Mouse (Mus musculus): ENCODE measurements around the gene Myo18b. TPM values are rescaled to one million over a fixed set of nuclear protein-coding genes. Genes with fewer than 3 reads are reported as not detected.

Gene Myo18b
- 0.08 and 0.11 TPM in 2 replicates for polyA plus RNA-seq (2016; fragmentation: Nextera tagmentation; extraction: Ambion mirVana)

DNA sequence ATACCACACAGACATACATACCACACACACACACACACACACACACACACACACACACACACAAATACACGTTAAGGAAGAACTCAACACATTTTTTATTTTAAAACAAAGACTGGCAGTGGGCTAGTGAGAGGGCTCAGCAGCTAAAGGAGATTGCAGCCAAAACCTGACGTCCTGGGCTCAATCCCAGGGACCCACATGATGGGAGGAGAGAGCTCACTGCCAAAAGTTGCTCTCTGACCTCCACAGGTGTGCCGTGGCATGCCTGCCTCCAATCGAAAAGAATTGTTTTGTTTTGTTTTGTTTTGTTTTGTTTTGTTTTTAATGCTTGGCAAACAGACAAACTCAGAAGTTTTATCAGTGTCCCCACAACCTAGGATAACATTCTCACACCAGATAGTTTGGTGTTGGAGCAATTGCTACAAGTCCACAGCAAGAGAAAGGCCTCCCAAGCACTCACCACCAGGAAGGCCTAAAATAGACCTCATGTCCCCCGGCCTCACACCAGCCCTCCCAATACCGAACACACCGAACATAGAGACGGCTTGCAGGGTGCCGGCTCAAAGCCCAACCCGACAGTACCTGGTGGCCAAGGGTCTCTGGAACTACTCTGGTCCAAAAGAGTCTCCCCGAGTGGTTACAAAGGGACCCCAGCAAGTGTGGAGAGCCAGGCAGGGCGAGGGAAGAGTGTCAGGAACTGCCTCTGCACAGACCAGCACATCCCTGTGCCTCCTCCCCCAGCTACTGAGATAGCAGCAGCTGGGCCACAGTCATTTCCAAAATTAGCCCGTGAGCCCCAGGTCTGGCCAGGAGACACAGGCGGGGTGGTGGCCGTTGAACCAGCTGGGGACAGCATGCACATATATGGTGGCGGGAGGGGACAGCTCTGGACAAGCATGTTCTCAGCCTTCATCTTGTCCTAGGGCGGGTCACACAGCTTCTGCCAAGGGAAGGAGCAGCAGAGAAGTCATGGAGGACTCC, at the start of gene Myo18b:
Gene Myo18b, minus strand, starts transcription at position 689 of the 981 bp plus-strand sequence.
- no peak within 1 kb of the TSS for H3K27ac ChIP-seq
- H3K9me3 ChIP-seq (replicated peaks) = no peaks in the 10 kb centered on the region
- H3K4me3 ChIP-seq = no peak within 1 kb of the TSS
- H3K27me3 ChIP-seq (replicated peaks) = no peaks in the 10 kb centered on the region
- ATAC-seq = no peak
- no peak within 1 kb of the TSS for H3K9ac ChIP-seq
- H3K4me1 ChIP-seq = no peaks in the 10 kb centered on the region
- WGBS (ENCODE audit: insufficient replicate concordance) = 60% methylated on average over 17 of the region's 17 CpGs
- no peaks in the 10 kb centered on the region for H3K36me3 ChIP-seq
- H3K4me2 ChIP-seq = no peak within 1 kb of the TSS

- no peak for ATAC-seq
- Histone ChIP-seq H3K4me1 (no peaks in the 10 kb centered on the region), H3K9ac (no peak overlapping the region), H3K4me3 (no peak overlapping the region), H3K27me3 (replicated peaks) (no peaks in the 10 kb centered on the region), H3K27ac (no peak overlapping the region), H3K36me3 (no peaks in the 10 kb centered on the region), H3K9me3 (replicated peaks) (no peaks in the 10 kb centered on the region), H3K4me2 (no peak overlapping the region)
- 63% methylated on average over 7 of the region's 7 CpGs for WGBS (ENCODE audit: insufficient replicate concordance)
Observed at GRCm38 (mm10) chr5:112945925-112946324, 49.8 kb upstream of the Myo18b start.

- Histone ChIP-seq H3K9ac (no peak overlapping the region), H3K27ac (no peak overlapping the region), H3K4me2 (no peak overlapping the region), H3K4me3 (no peak overlapping the region), H3K36me3 (0 out of 2 replicates have a peak, but pooled peaks cover 4% of the 10 kb centered on the region), H3K27me3 (replicated peaks) (no peaks in the 10 kb centered on the region), H3K9me3 (replicated peaks) (no peaks in the 10 kb centered on the region), H3K4me1 (no peaks in the 10 kb centered on the region)
- 62% methylated on average over 7 of the region's 7 CpGs for WGBS (ENCODE audit: insufficient replicate concordance)
- no peak for ATAC-seq
Observed at GRCm38 (mm10) chr5:112942244-112942643, 46.1 kb upstream of the Myo18b start.

DNA sequence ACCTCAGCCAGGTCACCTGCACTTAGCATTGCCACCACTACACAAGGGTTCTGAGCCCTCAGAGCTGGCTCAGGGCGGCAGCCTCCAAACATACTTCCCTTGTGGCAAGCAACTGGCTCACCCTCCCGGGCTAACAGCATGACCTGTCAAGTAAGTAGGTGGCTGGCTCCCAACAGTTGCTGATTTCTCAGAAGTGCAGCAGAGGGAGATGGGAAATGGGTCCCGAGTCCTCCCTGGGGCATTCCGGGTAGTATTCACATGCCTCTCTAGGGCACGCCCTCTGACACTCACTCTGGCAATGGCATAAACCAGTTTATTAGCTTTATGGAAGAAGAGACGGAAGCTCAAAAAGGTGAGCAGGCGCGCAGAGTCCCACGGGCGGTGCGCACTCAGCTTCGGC, 44.8 kb upstream of the Myo18b start:
- H3K4me3 ChIP-seq = no peak overlapping the region
- ATAC-seq = no peak
- H3K4me1 ChIP-seq = no peaks in the 10 kb centered on the region
- H3K9ac ChIP-seq = no peak overlapping the region
- 83% methylated on average over 12 of the region's 12 CpGs for WGBS (ENCODE audit: insufficient replicate concordance)
- no peak overlapping the region for H3K4me2 ChIP-seq
- no peaks in the 10 kb centered on the region for H3K9me3 ChIP-seq (replicated peaks)
- 0 out of 2 replicates have a peak, but pooled peaks cover 4% of the 10 kb centered on the region for H3K36me3 ChIP-seq
- H3K27me3 ChIP-seq (replicated peaks) = no peaks in the 10 kb centered on the region
- H3K27ac ChIP-seq = no peak overlapping the region

- H3K9ac ChIP-seq = no peak overlapping the region
- peaks cover 4% of the 10 kb centered on the region; the same call in 1 of the 2 replicates for H3K36me3 ChIP-seq
- no peak overlapping the region for H3K4me2 ChIP-seq
- no peaks in the 10 kb centered on the region for H3K9me3 ChIP-seq (replicated peaks)
- WGBS (ENCODE audit: insufficient replicate concordance) = 62% methylated on average over 10 of the region's 10 CpGs
- no peaks in the 10 kb centered on the region for H3K27me3 ChIP-seq (replicated peaks)
- H3K27ac ChIP-seq = no peak overlapping the region
- H3K4me1 ChIP-seq = no peaks in the 10 kb centered on the region
- no peak for ATAC-seq
- H3K4me3 ChIP-seq = no peak overlapping the region
Observed at GRCm38 (mm10) chr5:112936632-112937031, 40.5 kb upstream of the Myo18b start.

DNA sequence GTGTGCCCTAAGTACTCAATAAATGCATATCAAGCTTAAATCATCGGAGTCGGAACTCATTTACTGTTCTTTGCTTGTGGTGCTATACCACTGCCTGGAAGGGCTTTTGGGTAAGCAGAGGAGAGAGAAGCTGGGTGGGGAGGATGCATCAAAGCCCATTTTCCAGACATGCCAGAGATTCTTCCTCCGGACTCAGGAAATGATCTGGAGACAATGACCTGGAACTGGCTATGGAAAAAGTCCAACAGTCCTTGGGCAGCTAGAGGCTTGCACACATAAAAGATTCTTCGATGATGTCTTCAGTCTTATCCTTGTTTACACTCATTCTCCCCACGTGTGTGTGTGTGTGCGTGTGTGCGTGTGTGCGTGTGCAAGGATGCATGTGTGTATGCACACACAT, 39.3 kb upstream of the Myo18b start:
- ATAC-seq = no peak
- no peaks in the 10 kb centered on the region for H3K27me3 ChIP-seq (replicated peaks)
- H3K9me3 ChIP-seq (replicated peaks) = no peaks in the 10 kb centered on the region
- H3K4me3 ChIP-seq = no peak overlapping the region
- no peak overlapping the region for H3K27ac ChIP-seq
- peaks cover 4% of the 10 kb centered on the region; the same call in 1 of the 2 replicates for H3K36me3 ChIP-seq
- no peak overlapping the region for H3K9ac ChIP-seq
- WGBS (ENCODE audit: insufficient replicate concordance) = 80% methylated on average over 8 of the region's 8 CpGs
- H3K4me2 ChIP-seq = no peak overlapping the region
- no peaks in the 10 kb centered on the region for H3K4me1 ChIP-seq

GRCm38 (mm10) chr5:112932878-112933567, 36.9 kb upstream of the Myo18b start:
- no peak for ATAC-seq
- Histone ChIP-seq H3K9ac (no peak overlapping the region), H3K27ac (no peak overlapping the region), H3K4me1 (0 out of 2 replicates have a peak, but pooled peaks cover 6% of the 10 kb centered on the region), H3K4me3 (no peak overlapping the region), H3K36me3 (no peaks in the 10 kb centered on the region; the same call in 1 of the 2 replicates), H3K27me3 (replicated peaks) (no peaks in the 10 kb centered on the region), H3K4me2 (no peak overlapping the region), H3K9me3 (replicated peaks) (no peaks in the 10 kb centered on the region)
- 65% methylated on average over 11 of the region's 11 CpGs for WGBS (ENCODE audit: insufficient replicate concordance)

- 0 out of 2 replicates have a peak, but pooled peaks cover 6% of the 10 kb centered on the region for H3K4me1 ChIP-seq
Observed at GRCm38 (mm10) chr5:112931901-112932300, 35.7 kb upstream of the Myo18b start.

GRCm38 (mm10) chr5:112928201-112928881, 32.2 kb upstream of the Myo18b start:
- H3K4me2 ChIP-seq = no peak overlapping the region
- H3K27ac ChIP-seq = no peak overlapping the region
- no peaks in the 10 kb centered on the region for H3K9me3 ChIP-seq (replicated peaks)
- 0 out of 2 replicates have a peak, but pooled peaks cover 6% of the 10 kb centered on the region for H3K4me1 ChIP-seq
- no peak overlapping the region for H3K4me3 ChIP-seq
- H3K27me3 ChIP-seq (replicated peaks) = no peaks in the 10 kb centered on the region
- 39% methylated on average over 10 of the region's 10 CpGs for WGBS (ENCODE audit: insufficient replicate concordance)
- H3K9ac ChIP-seq = no peak overlapping the region
- no peak for ATAC-seq
- H3K36me3 ChIP-seq = no peaks in the 10 kb centered on the region

More at GRCm38 (mm10) chr5:112931901-112932300, 35.7 kb upstream of the Myo18b start:
- whole genome bisulfite sequencing (ENCODE audit: insufficient replicate concordance) = 64% methylated on average over 5 of the region's 5 CpGs
- Histone ChIP-seq H3K27me3 (replicated peaks) (no peaks in the 10 kb centered on the region), H3K27ac (no peak overlapping the region), H3K4me2 (no peak overlapping the region), H3K4me3 (no peak overlapping the region), H3K9ac (no peak overlapping the region), H3K9me3 (replicated peaks) (no peaks in the 10 kb centered on the region), H3K36me3 (no peaks in the 10 kb centered on the region; the same call in 1 of the 2 replicates)
- ATAC-seq = no peak

GRCm38 (mm10) chr5:112925422-112925821, 29.3 kb upstream of the Myo18b start:
- 0 out of 2 replicates have a peak, but pooled peaks cover 6% of the 10 kb centered on the region for H3K4me1 ChIP-seq
- no peak overlapping the region for H3K4me2 ChIP-seq
- H3K4me3 ChIP-seq = no peak overlapping the region
- no peak for ATAC-seq
- no peak overlapping the region for H3K27ac ChIP-seq
- H3K9me3 ChIP-seq (replicated peaks) = no peaks in the 10 kb centered on the region
- WGBS (ENCODE audit: insufficient replicate concordance) = 78% methylated on average over 5 of the region's 5 CpGs
- no peak overlapping the region for H3K9ac ChIP-seq
- H3K27me3 ChIP-seq (replicated peaks) = no peaks in the 10 kb centered on the region
- no peaks in the 10 kb centered on the region for H3K36me3 ChIP-seq

- Histone ChIP-seq H3K36me3 (no peaks in the 10 kb centered on the region), H3K27ac (no peak overlapping the region), H3K9ac (no peak overlapping the region), H3K9me3 (replicated peaks) (no peaks in the 10 kb centered on the region), H3K4me2 (no peak overlapping the region), H3K27me3 (replicated peaks) (no peaks in the 10 kb centered on the region), H3K4me3 (no peak overlapping the region), H3K4me1 (0 out of 2 replicates have a peak, but pooled peaks cover 6% of the 10 kb centered on the region)
- no peak for ATAC-seq
- 81% methylated on average over 8 of the region's 8 CpGs for WGBS (ENCODE audit: insufficient replicate concordance)
Observed at GRCm38 (mm10) chr5:112924806-112925205, 28.6 kb upstream of the Myo18b start.
